In the genomic region with DNA sequence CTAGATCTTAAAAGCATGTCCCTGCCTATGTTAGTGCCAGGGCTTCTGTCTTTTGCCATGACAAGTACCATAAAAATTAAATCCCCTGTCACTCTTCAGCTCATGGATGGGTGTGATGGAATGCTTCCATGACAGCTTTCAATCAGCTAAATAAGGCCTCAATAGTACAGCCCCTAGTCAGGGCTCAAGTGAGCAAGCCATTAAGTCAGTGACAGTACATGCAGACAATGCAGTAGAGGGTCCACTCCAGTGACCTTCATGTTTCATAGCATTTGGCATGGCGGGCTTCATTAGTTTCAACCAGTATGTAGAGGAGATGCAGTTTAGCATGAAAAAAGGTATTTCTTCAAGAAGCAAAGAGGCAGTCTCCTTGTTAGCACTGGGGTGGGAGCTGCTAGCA, we compare ENCODE assay signal across 21 mouse cellular contexts.
A peak's percentile ranks its signal among the peaks of the same experiment; 100 is the strongest.
DNase-seq lines count a peak whose midpoint lies in the region; ATAC-seq and TF ChIP-seq lines count a peak whose summit lies in the region.
"Had no signal": no experiment of that assay in that cellular context is flagged by ENCODE, and none has a peak within 500 bp of the region (broad histone marks: within the 10 kb centered on the region; RNA-seq: fewer than 3 reads in every experiment).

No protein-coding gene starts in this region.

- peaks cover 8% of the 10 kb centered on the region; the same call in 1 of the 2 replicates for H3K4me1 ChIP-seq in midbrain, embryonic 16.5 days (ENCODE audit: control insufficient read depth, insufficient read depth, low read length)
- peaks cover 3% of the 10 kb centered on the region; the same call in 1 of the 2 replicates for H3K4me1 ChIP-seq in midbrain, embryonic 11.5 days (ENCODE audit: control insufficient read depth, insufficient read depth, low read length)
- H3K4me1 ChIP-seq: heart, embryonic 15.5 days had no signal

- peak; percentile 43 for DNase-seq in heart, adult 11 months
- no peak for DNase-seq in heart, postnatal 10 days
- DNase-seq in layer of hippocampus, adult 2 months (ENCODE audit: low spot score in 2 of 2), result no peak
- no peak for DNase-seq in layer of hippocampus, adult 11-12 months (ENCODE audit: low spot score)
- no peak for DNase-seq in midbrain, embryonic 11.5 days (ENCODE audit: low spot score, missing footprints)
- no peak for DNase-seq in ovary, postnatal 10 days (ENCODE audit: low spot score)
- DNase-seq: adrenal gland, postnatal 14 days; cerebellum, adult 18-20 months; cerebellum, adult 9-11 months; cerebellum, postnatal 36 days; gastrocnemius, postnatal 10 days; heart, adult 2 months had no signal

- no peaks in the 10 kb centered on the region for H3K27me3 ChIP-seq in midbrain, embryonic 16.5 days (ENCODE audit: control insufficient read depth, insufficient read depth, low read depth, low read length)
- H3K27me3 ChIP-seq in midbrain, embryonic 11.5 days (ENCODE audit: control insufficient read depth, insufficient read depth, low read length), result no peaks in the 10 kb centered on the region
- H3K27me3 ChIP-seq: CH12.LX; embryonic facial prominence, embryonic 13.5 days; heart, embryonic 15.5 days; hindbrain, embryonic 13.5 days had no signal

- no peak overlapping the region for H3K4me3 ChIP-seq in layer of hippocampus, adult 2 months
- no peak overlapping the region for H3K4me3 ChIP-seq in midbrain, embryonic 16.5 days (ENCODE audit: low read depth, low read length)
- no peak overlapping the region for H3K4me3 ChIP-seq in midbrain, embryonic 11.5 days (ENCODE audit: low read depth, low read length)
- H3K4me3 ChIP-seq: embryonic facial prominence, embryonic 13.5 days; heart, adult 2 months; heart, embryonic 15.5 days; hindbrain, embryonic 13.5 days had no signal

- TF ChIP-seq CTCF in layer of hippocampus, adult 2 months (conservative IDR thresholded peaks at IDR 0.05), result no peak

- intact Hi-C loops in heart, postnatal 10 days (cut with DNase I), result no loop called here

- no peaks in the 10 kb centered on the region for H3K36me3 ChIP-seq in midbrain, embryonic 16.5 days (ENCODE audit: control insufficient read depth, insufficient read depth, low read length)
- H3K36me3 ChIP-seq in midbrain, embryonic 11.5 days (ENCODE audit: control insufficient read depth, insufficient read depth, low read length), result no peaks in the 10 kb centered on the region
- H3K36me3 ChIP-seq: embryonic facial prominence, embryonic 13.5 days; heart, embryonic 15.5 days; hindbrain, embryonic 13.5 days had no signal

- no peak overlapping the region for H3K4me2 ChIP-seq in midbrain, embryonic 16.5 days (ENCODE audit: low read length)
- H3K4me2 ChIP-seq in midbrain, embryonic 11.5 days, result no peak overlapping the region
- H3K4me2 ChIP-seq: embryonic facial prominence, embryonic 13.5 days; heart, embryonic 11.5 days; heart, embryonic 15.5 days had no signal

- H3K27ac ChIP-seq in layer of hippocampus, adult 2 months, result 0 out of 2 replicates have a peak overlapping the region, but pooled peaks have one; percentile 18
- H3K27ac ChIP-seq in midbrain, embryonic 16.5 days (ENCODE audit: low read length), result no peak overlapping the region
- no peak overlapping the region for H3K27ac ChIP-seq in midbrain, embryonic 11.5 days (ENCODE audit: low read depth, low read length)
- H3K27ac ChIP-seq: embryonic facial prominence, embryonic 13.5 days; heart, adult 2 months; heart, embryonic 15.5 days had no signal

- no peaks in the 10 kb centered on the region for H3K9me3 ChIP-seq in midbrain, embryonic 16.5 days (replicated peaks; ENCODE audit: control insufficient read depth, low read length, poor library complexity, severe bottlenecking)
- no peaks in the 10 kb centered on the region for H3K9me3 ChIP-seq in midbrain, embryonic 11.5 days (ENCODE audit: control insufficient read depth, low read length)
- H3K9me3 ChIP-seq: embryonic facial prominence, embryonic 13.5 days; heart, embryonic 15.5 days; hindbrain, embryonic 13.5 days had no signal

- ATAC-seq in midbrain, embryonic 16.5 days, result peak; percentile 54; the same call in 1 of the 2 replicates
- no peak for ATAC-seq in midbrain, embryonic 11.5 days (ENCODE audit: low FRiP score)
- ATAC-seq: activated CD4-positive, CD25-positive, alpha-beta regulatory T cell, adult 4 months; inflammation-experienced regulatory T-cells, adult 6 months; Patski had no signal

- H3K9ac ChIP-seq in midbrain, embryonic 16.5 days (ENCODE audit: low read depth, low read length), result no peak overlapping the region
- no peak overlapping the region for H3K9ac ChIP-seq in midbrain, embryonic 11.5 days (ENCODE audit: low read length)
- H3K9ac ChIP-seq: embryonic facial prominence, embryonic 13.5 days; heart, embryonic 15.5 days had no signal

- WGBS in midbrain, embryonic 16.5 days, result 71% methylated on average over 1 of the region's 1 CpGs
- WGBS in midbrain, embryonic 11.5 days, result 73% methylated on average over 1 of the region's 1 CpGs
